Mouse (Mus musculus) megakaryocyte, embryonic 14.5 days (primary cell): ENCODE measurements around the gene Col18a1.

Experiments
- FLI1 ChIP-seq: IDR thresholded peaks from 2 replicates; pipeline ENCODE4 v1.6.1; 2012; ENCODE audit warnings: low read length, inconsistent platforms, mixed read lengths
- GATA1 ChIP-seq: IDR thresholded peaks from 3 replicates; pipeline ENCODE4 v1.6.1; 2012; ENCODE audit warnings: mixed read lengths, low read length, inconsistent platforms, borderline replicate concordance

- TF ChIP-seq GATA1 (no peak), FLI1 (no peak)
These were observed 49.6 kb downstream of the Col18a1 start for GRCm38 (mm10) chr10:77116537-77117455.
